ENCODE assay signal across 30 mouse cellular contexts in genomic region chr12:68947240-68947639, GRCm38 (mm10).
"Had no signal": no experiment of that assay in that cellular context is flagged by ENCODE, and none has a peak within 500 bp of the region (broad histone marks: within the 10 kb centered on the region; RNA-seq: fewer than 3 reads in every experiment).

No protein-coding gene starts in this region.

- H3K9me3 ChIP-seq: heart, embryonic 10.5 days; heart, embryonic 12.5 days; heart, embryonic 13.5 days; heart, embryonic 15.5 days; hindbrain, embryonic 10.5 days; hindbrain, embryonic 12.5 days; hindbrain, embryonic 13.5 days; hindbrain, embryonic 15.5 days; intestine, embryonic 15.5 days; kidney, embryonic 15.5 days had no signal

- H3K27me3 ChIP-seq: heart, embryonic 12.5 days; heart, embryonic 13.5 days; heart, embryonic 15.5 days; hindbrain, embryonic 12.5 days; hindbrain, embryonic 13.5 days; hindbrain, embryonic 15.5 days; intestine, embryonic 15.5 days; kidney, embryonic 15.5 days had no signal

- H3K27ac ChIP-seq: heart, embryonic 10.5 days; heart, embryonic 13.5 days; heart, embryonic 15.5 days; hindbrain, embryonic 10.5 days; hindbrain, embryonic 12.5 days; hindbrain, embryonic 13.5 days; hindbrain, embryonic 14.5 days; hindbrain, embryonic 15.5 days; hindbrain, postnatal 0 days; intestine, embryonic 15.5 days; kidney, embryonic 15.5 days; kidney, postnatal 0 days; layer of hippocampus, adult 2 months; left cerebral cortex, adult 2 months had no signal

- DNase-seq: heart, postnatal 10 days; heart, postnatal 14 days; heart, postnatal 36 days; heart, postnatal 4 days; kidney, adult 18-20 months; kidney, adult 2 months; kidney, adult 8-10 months; kidney, adult 9 months; kidney, postnatal 10 days; kidney, postnatal 14 days; kidney, postnatal 36 days; kidney, postnatal 4 days; layer of hippocampus, adult 9-11 months; layer of hippocampus, postnatal 36 days had no signal

- H3K4me1 ChIP-seq: heart, embryonic 10.5 days; heart, embryonic 12.5 days; heart, embryonic 13.5 days; heart, embryonic 15.5 days; hindbrain, embryonic 10.5 days; hindbrain, embryonic 12.5 days; hindbrain, embryonic 13.5 days; hindbrain, embryonic 15.5 days; intestine, embryonic 15.5 days; kidney, embryonic 15.5 days had no signal

- H3K9ac ChIP-seq: heart, embryonic 12.5 days; heart, embryonic 13.5 days; heart, embryonic 15.5 days; hindbrain, embryonic 12.5 days; hindbrain, embryonic 13.5 days; hindbrain, embryonic 14.5 days; hindbrain, embryonic 15.5 days; intestine, embryonic 15.5 days; kidney, embryonic 15.5 days had no signal

- H3K4me3 ChIP-seq: heart, embryonic 10.5 days; heart, embryonic 12.5 days; heart, embryonic 13.5 days; heart, embryonic 15.5 days; hindbrain, embryonic 10.5 days; hindbrain, embryonic 12.5 days; hindbrain, embryonic 13.5 days; hindbrain, embryonic 15.5 days; intestine, embryonic 15.5 days; kidney, embryonic 15.5 days; layer of hippocampus, adult 2 months; left cerebral cortex, adult 2 months had no signal

- H3K4me2 ChIP-seq: heart, embryonic 11.5 days; heart, embryonic 12.5 days; heart, embryonic 13.5 days; heart, embryonic 15.5 days; hindbrain, embryonic 12.5 days; hindbrain, embryonic 13.5 days; hindbrain, embryonic 14.5 days; hindbrain, embryonic 15.5 days; intestine, embryonic 15.5 days; kidney, embryonic 15.5 days had no signal

- H3K36me3 ChIP-seq: heart, embryonic 10.5 days; heart, embryonic 12.5 days; heart, embryonic 13.5 days; heart, embryonic 15.5 days; hindbrain, embryonic 10.5 days; hindbrain, embryonic 12.5 days; hindbrain, embryonic 13.5 days; hindbrain, embryonic 15.5 days; intestine, embryonic 15.5 days; kidney, embryonic 15.5 days had no signal
